Mouse (Mus musculus): ENCODE measurements around the gene Bbc3. TPM values are rescaled to one million over a fixed set of nuclear protein-coding genes. Genes with fewer than 3 reads are reported as not detected.
"Not testable (repeated sequence)": the region's sequence is repeated elsewhere in the genome, so short reads cannot be mapped to it uniquely, and the experiment has no call there.

The Bbc3 gene
- total and polyA plus RNA-seq, 3 experiments, result 2.9 to 9.3 TPM; not detected in 1

- Histone ChIP-seq H3K4me1 (ENCODE audit: control insufficient read depth in 1 of 2, insufficient read depth in 2 of 2, low read length in 2 of 2) (peaks cover 2 to 15% of the 10 kb centered on the region in 2 experiments; a peak in 3 of 4 replicates), H3K36me3 (ENCODE audit: control insufficient read depth in 1 of 2, insufficient read depth in 2 of 2, low read length in 2 of 2) (peaks cover 0 to 13% of the 10 kb centered on the region in 2 experiments; a peak in 2 of 4 replicates)
- not testable (repeated sequence) for H3K4me3 ChIP-seq (ENCODE audit: control insufficient read depth in 1 of 2, insufficient read depth in 1 of 2, low read depth in 2 of 2, low read length in 2 of 2); H3K9me3 ChIP-seq (replicated peaks; ENCODE audit: insufficient read depth, low read length); H3K79me2 ChIP-seq (ENCODE audit: control insufficient read depth, insufficient read depth, low read length, poor library complexity); H3K27me3 ChIP-seq (ENCODE audit: control insufficient read depth in 1 of 2, insufficient read depth in 2 of 2, low read length in 2 of 2); H3K27ac ChIP-seq (ENCODE audit: control insufficient read depth, low read depth, low read length); H3K9ac ChIP-seq (ENCODE audit: control insufficient read depth, low read depth, low read length, poor library complexity, severe bottlenecking)
- TF ChIP-seq MXI1 (IDR thresholded peaks at IDR 0.05; ENCODE audit: low read depth, low read length) (0 out of 2 replicates have a peak, but pooled peaks have one; percentile 21), BHLHE40 (IDR thresholded peaks at IDR 0.05; ENCODE audit: borderline replicate concordance, low read depth, low read length) (peak; percentile 60; the same call in 1 of the 2 replicates), TBP (IDR thresholded peaks at IDR 0.05; ENCODE audit: low read depth, low read length) (0 out of 2 replicates have a peak, but pooled peaks have one; percentile 24), POLR2AphosphoS2 (IDR thresholded peaks at IDR 0.05; ENCODE audit: low read length) (peak; percentile 46; the same call in 1 of the 2 replicates), EP300 (IDR thresholded peaks at IDR 0.05; ENCODE audit: low read depth in 1 of 2, low read length in 2 of 2) (0 out of 4 replicates have a peak, but pooled peaks of 1 of the 2 experiments have one; percentile 5), POLR2A (IDR thresholded peaks at IDR 0.05; ENCODE audit: control insufficient read depth in 1 of 2, insufficient read depth in 1 of 2, low read depth in 1 of 2, low read length in 2 of 2, poor library complexity in 1 of 2) (peak in 1 of 2 experiments; percentile 44; a peak in 1 of 4 replicates), POLR2AphosphoS5 (IDR thresholded peaks at IDR 0.05; ENCODE audit: borderline replicate concordance, low read depth, low read length) (0 out of 2 replicates have a peak, but pooled peaks have one; percentile 16), SIN3A (IDR thresholded peaks at IDR 0.05; ENCODE audit: low read length) (peak; percentile 26), ETS1 (IDR thresholded peaks at IDR 0.05; ENCODE audit: low read depth, low read length) (peak; percentile 51), ELF1 (IDR thresholded peaks at IDR 0.05; ENCODE audit: low read depth, low read length) (0 out of 2 replicates have a peak, but pooled peaks have one; percentile 23), USF1 (IDR thresholded peaks at IDR 0.05; ENCODE audit: low read depth, low read length) (0 out of 2 replicates have a peak, but pooled peaks have one; percentile 22)
- peak; percentile 85 for DNase-seq (ENCODE audit: low read depth, low spot score)
Measured at GRCm38 (mm10) chr7:16266593-16266992, 41.6 kb upstream of the Bbc3 start.

- H3K9me3 ChIP-seq (replicated peaks; ENCODE audit: insufficient read depth, low read length), result no peaks in the 10 kb centered on the region
- H3K9ac ChIP-seq (ENCODE audit: control insufficient read depth, low read depth, low read length, poor library complexity, severe bottlenecking), result no peak overlapping the region
- peaks cover 34% of the 10 kb centered on the region for H3K79me2 ChIP-seq (ENCODE audit: control insufficient read depth, insufficient read depth, low read length, poor library complexity)
- no peaks in the 10 kb centered on the region for H3K27me3 ChIP-seq (ENCODE audit: control insufficient read depth in 1 of 2, insufficient read depth in 2 of 2, low read length in 2 of 2)
- no peak overlapping the region for H3K4me3 ChIP-seq (ENCODE audit: control insufficient read depth in 1 of 2, insufficient read depth in 1 of 2, low read depth in 2 of 2, low read length in 2 of 2)
- no peak overlapping the region for H3K27ac ChIP-seq (ENCODE audit: control insufficient read depth, low read depth, low read length)
- H3K4me1 ChIP-seq (ENCODE audit: control insufficient read depth in 1 of 2, insufficient read depth in 2 of 2, low read length in 2 of 2), result peaks cover 2 to 21% of the 10 kb centered on the region in 2 experiments
- peaks cover 0 to 12% of the 10 kb centered on the region in 2 experiments; a peak in 2 of 4 replicates for H3K36me3 ChIP-seq (ENCODE audit: control insufficient read depth in 1 of 2, insufficient read depth in 2 of 2, low read length in 2 of 2)
- no peak for TF ChIP-seq ZC3H11A (IDR thresholded peaks at IDR 0.05; ENCODE audit: low read depth, low read length)
- TF ChIP-seq POLR2AphosphoS2 (IDR thresholded peaks at IDR 0.05; ENCODE audit: low read length), result no peak
- TF ChIP-seq POLR2AphosphoS5 (IDR thresholded peaks at IDR 0.05; ENCODE audit: borderline replicate concordance, low read depth, low read length), result no peak
- no peak for TF ChIP-seq USF1 (IDR thresholded peaks at IDR 0.05; ENCODE audit: low read depth, low read length)
- no peak for TF ChIP-seq ELF1 (IDR thresholded peaks at IDR 0.05; ENCODE audit: low read depth, low read length)
- TF ChIP-seq ZKSCAN1 (IDR thresholded peaks at IDR 0.05; ENCODE audit: low read depth, low read length), result no peak
- TF ChIP-seq GATA1 (IDR thresholded peaks at IDR 0.05; ENCODE audit: low read depth, low read length), result no peak
- no peak for TF ChIP-seq NRF1 (IDR thresholded peaks at IDR 0.05; ENCODE audit: insufficient read depth, low read depth, low read length, poor library complexity, severe bottlenecking)
- no peak for TF ChIP-seq MYB (IDR thresholded peaks at IDR 0.05; ENCODE audit: low read depth, low read length)
- no peak for TF ChIP-seq MYC (IDR thresholded peaks at IDR 0.05; ENCODE audit: low read depth, low read length)
- TF ChIP-seq BHLHE40 (IDR thresholded peaks at IDR 0.05; ENCODE audit: borderline replicate concordance, low read depth, low read length), result no peak
- no peak for TF ChIP-seq POLR2A (IDR thresholded peaks at IDR 0.05; ENCODE audit: control insufficient read depth in 1 of 2, insufficient read depth in 1 of 2, low read depth in 1 of 2, low read length in 2 of 2, poor library complexity in 1 of 2)
- TF ChIP-seq TAL1 (IDR thresholded peaks at IDR 0.05; ENCODE audit: low read length), result no peak
- TF ChIP-seq UBTF (IDR thresholded peaks at IDR 0.05; ENCODE audit: borderline replicate concordance, insufficient read depth, low read depth, low read length), result no peak
- no peak for DNase-seq (ENCODE audit: low read depth, low spot score)
Measured at GRCm38 (mm10) chr7:16271139-16271538, 37.1 kb upstream of the Bbc3 start.
